ENCODE assay signal across 32 mouse cellular contexts in the genomic region with DNA sequence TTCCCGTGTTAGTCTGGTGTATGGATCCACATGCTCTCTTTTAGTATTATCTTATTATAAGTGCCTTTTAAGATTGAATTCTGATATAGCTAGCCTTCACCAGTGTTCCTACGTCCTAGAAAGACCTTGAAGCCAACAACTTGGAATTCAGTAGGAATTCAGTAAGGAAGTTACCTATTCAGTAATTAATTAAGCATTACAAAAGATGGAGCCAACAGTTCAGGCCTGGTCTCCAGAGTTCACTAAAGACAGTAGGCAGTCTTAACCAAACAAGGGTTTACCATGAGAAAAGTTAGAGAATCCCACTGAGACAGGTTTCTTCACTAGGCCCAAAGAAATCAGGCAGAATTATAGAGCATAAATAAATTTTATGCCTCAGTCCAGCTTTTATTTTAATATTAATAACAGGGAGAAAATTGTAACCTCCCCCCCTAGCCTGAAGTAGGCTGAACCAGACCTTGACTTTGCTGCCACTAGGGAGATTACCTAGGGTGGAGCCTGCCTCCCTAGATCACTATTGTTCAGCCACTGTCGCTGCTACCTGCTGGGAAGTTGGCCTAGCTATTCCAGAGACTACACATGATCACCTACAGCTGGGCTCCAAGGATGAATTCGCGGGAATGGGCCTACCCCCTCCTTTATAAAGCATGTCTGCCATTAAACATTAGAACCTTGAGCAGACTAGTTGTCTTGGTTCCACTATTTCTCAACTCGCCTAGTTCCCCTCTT. TPM values are rescaled to one million over a fixed set of nuclear protein-coding genes. Genes with fewer than 3 reads are reported as not detected.
"Had no signal": no experiment of that assay in that cellular context is flagged by ENCODE, and none has a peak within 500 bp of the region (broad histone marks: within the 10 kb centered on the region; RNA-seq: fewer than 3 reads in every experiment).

No protein-coding gene starts in this region.

RNA-seq across cellular contexts. Expression of a gene that starts 10.9 kb away (rescaled TPM):
- total RNA-seq: common myeloid progenitor, adult 5-6 weeks; forebrain, postnatal 0 days; gastrocnemius, adult 2 months; gastrocnemius, adult 8-10 months; gastrocnemius, postnatal 10 days; gastrocnemius, postnatal 14 days; gastrocnemius, postnatal 25 days; gastrocnemius, postnatal 36 days; gastrocnemius, postnatal 4 days; granulocyte monocyte progenitor cell, adult 5-6 weeks; heart, adult 18-20 months; heart, adult 2 months; heart, adult 8-10 months had no signal
- polyA plus RNA-seq: cortical plate, adult 2 months; embryonic facial prominence, embryonic 10.5 days; embryonic facial prominence, embryonic 11.5 days; embryonic facial prominence, embryonic 12.5 days; embryonic facial prominence, embryonic 13.5 days; embryonic facial prominence, embryonic 14.5 days; embryonic facial prominence, embryonic 15.5 days; erythroblast, embryonic 14.5 days; forebrain, embryonic 10.5 days; forebrain, embryonic 11.5 days; forebrain, embryonic 12.5 days; forebrain, embryonic 13.5 days; forebrain, embryonic 14.5 days; forebrain, embryonic 15.5 days; forebrain, embryonic 16.5 days; forebrain, postnatal 0 days; frontal cortex, adult 2 months; gonadal fat pad, adult 2 months; heart, adult 2 months; heart, embryonic 10.5 days; heart, embryonic 11.5 days had no signal
